Mouse (Mus musculus) bone marrow, adult 2 months (tissue): ENCODE data around the gene Sirt1. TPM values are rescaled to one million over a fixed set of nuclear protein-coding genes. Genes with fewer than 3 reads are reported as not detected.

Experiments used
- H3K27ac ChIP-seq: fragments of 200-500 bp; 2 replicates; pipeline ENCODE4 v1.5.1; 2012; ENCODE audit warnings: low read depth, mild to moderate bottlenecking, control low read depth, inconsistent platforms, low read length; ENCODE audit not compliant: control insufficient read depth, poor library complexity, insufficient read depth
- H3K4me1 ChIP-seq: fragments of 200-500 bp; 2 replicates; pipeline ENCODE4 v1.6.1; 2011; ENCODE audit warnings: low read length; ENCODE audit not compliant: control insufficient read depth, insufficient read depth
- H3K4me3 ChIP-seq: fragments of 200-500 bp; replicated peaks from 2 replicates; pipeline ENCODE3; 2011; ENCODE audit warnings: mild to moderate bottlenecking, low read depth, low read length, control low read depth; ENCODE audit not compliant: control insufficient read depth
- CTCF ChIP-seq: fragments of 200-500 bp; IDR thresholded peaks from 2 replicates; pipeline ENCODE4 v1.5.1; 2011; ENCODE audit warnings: low read length, control low read depth; ENCODE audit not compliant: control insufficient read depth, insufficient read depth
- POLR2A ChIP-seq: fragments of 200-500 bp; IDR thresholded peaks from 2 replicates; pipeline ENCODE4 v1.6.1; 2011; ENCODE audit warnings: low read depth, mild to moderate bottlenecking, control low read depth, low read length, borderline replicate concordance; ENCODE audit not compliant: control insufficient read depth
- WGBS: fragments of 180-500 bp; shearing (Covaris S2); methylation state at CpG from one replicate; pipeline ENCODE4 v1.1.7; 2018; 5-methylcytosine and 5-hydroxymethylcytosine counted together
- polyA plus RNA-seq: library from polyadenylated mRNA; stranded (reverse); fragments of >200 nt; gene quantifications from 2 replicates; pipeline ENCODE4 v1.2.4, GENCODE M21; 2011; ENCODE audit warnings: low replicate concordance; ENCODE audit not compliant: missing spikeins, insufficient read depth, insufficient read length

Gene Sirt1
- 11.9 and 19.4 TPM in 2 replicates for polyA plus RNA-seq

GRCm38 (mm10) chr10:63381498-63382280 is at the start of gene Sirt1:
Sirt1 (minus strand) TSS chr10:63381704.
- no peak for TF ChIP-seq POLR2A
- no peak for TF ChIP-seq CTCF
- Histone ChIP-seq H3K27ac (no peak within 1 kb of the TSS), H3K4me3 (peak within 1 kb of the TSS; percentile 75), H3K4me1 (no peaks in the 10 kb centered on the region; the same call in 1 of the 2 replicates)
- WGBS: 6% methylated on average over 24 of the region's 24 CpGs

GRCm38 (mm10) chr10:63429785-63430305 is 48.3 kb upstream of the Sirt1 start, which contains the start of gene Ctnna3:
Ctnna3 (plus strand) TSS chr10:63430098.
- Histone ChIP-seq H3K4me1 (no peaks in the 10 kb centered on the region), H3K4me3 (peak within 1 kb of the TSS; percentile 87), H3K27ac (peak within 1 kb of the TSS; percentile 61)
- WGBS: under 1% methylated on average over 55 of the region's 55 CpGs
- TF ChIP-seq CTCF (no peak), POLR2A (peak; percentile 72; the same call in 1 of the 2 replicates)

DNA sequence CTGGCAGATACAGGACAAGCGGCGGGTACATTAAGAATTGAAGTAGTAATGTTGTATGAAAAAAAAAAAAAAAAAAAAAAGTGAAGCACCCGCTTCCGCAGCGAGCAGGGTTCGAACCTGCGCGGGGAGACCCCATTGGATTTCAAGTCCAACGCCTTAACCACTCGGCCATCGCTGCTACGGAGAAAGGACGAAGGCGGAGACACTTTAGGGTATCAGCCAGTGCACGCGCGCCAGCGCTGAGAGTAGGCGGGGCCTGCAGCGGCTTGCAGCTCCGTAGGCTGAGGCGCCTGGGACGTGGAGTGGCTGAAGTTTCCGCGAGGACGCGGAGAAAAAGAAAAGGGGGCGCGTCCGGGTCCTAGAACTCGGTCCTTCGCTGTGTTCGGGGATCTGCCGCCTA is 47.9 kb upstream of the Sirt1 start:
- peak overlapping the region; percentile 61 for H3K27ac ChIP-seq
- WGBS: 0% methylated on average over 34 of the region's 34 CpGs
- H3K4me3 ChIP-seq: peak overlapping the region; percentile 87
- peak; percentile 6; the same call in 1 of the 2 replicates for TF ChIP-seq CTCF
- TF ChIP-seq POLR2A: peak; percentile 71; the same call in 1 of the 2 replicates
- H3K4me1 ChIP-seq: no peaks in the 10 kb centered on the region

- no peak for TF ChIP-seq CTCF
- no peak for TF ChIP-seq POLR2A
- 2% methylated on average over 11 of the region's 11 CpGs for WGBS
- Histone ChIP-seq H3K4me3 (peak overlapping the region; percentile 87), H3K27ac (no peak overlapping the region), H3K4me1 (no peaks in the 10 kb centered on the region)
Observed at GRCm38 (mm10) chr10:63429023-63429340, 47.5 kb upstream of the Sirt1 start.

DNA sequence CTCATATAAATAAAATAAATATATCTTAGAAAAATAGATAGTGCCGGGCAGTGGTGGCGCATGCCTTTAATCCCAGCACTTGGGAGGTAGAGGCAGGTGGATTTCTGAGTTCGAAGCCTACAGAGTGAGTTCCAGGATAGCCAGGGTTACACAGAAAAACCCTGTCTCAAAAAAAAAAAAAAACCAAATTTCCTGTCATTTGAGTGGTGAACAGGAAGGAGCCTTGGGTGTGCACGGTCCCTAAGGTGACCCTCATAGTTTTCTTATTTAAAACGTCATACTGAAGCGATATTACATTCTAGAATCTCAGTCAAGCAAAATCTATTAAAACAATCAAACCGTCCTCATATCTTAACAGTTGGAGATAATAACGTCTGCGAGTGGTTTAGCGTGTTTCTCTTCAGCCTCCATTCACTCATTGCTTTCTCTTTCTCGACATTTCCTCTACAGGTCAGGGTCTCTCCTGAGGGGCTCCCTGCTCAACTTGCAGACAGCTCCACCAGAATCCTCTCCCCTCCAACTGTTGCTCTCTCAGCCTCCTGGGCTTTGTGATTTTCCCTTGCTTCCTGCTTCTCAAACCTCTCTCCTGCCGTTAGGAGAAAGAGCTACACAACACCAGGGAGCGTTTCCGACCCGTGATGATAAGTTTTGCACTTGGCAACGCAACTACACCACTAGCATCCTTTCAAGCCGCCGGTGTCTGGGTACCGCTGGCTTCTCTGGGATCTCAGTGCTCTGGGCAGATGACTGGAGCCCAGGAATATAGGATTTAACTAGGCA is 46.9 kb upstream of the Sirt1 start:
- Histone ChIP-seq H3K4me3 (peak overlapping the region; percentile 87), H3K27ac (no peak overlapping the region), H3K4me1 (no peaks in the 10 kb centered on the region)
- WGBS: 9% methylated on average over 19 of the region's 19 CpGs
- TF ChIP-seq POLR2A (no peak), CTCF (no peak)

DNA sequence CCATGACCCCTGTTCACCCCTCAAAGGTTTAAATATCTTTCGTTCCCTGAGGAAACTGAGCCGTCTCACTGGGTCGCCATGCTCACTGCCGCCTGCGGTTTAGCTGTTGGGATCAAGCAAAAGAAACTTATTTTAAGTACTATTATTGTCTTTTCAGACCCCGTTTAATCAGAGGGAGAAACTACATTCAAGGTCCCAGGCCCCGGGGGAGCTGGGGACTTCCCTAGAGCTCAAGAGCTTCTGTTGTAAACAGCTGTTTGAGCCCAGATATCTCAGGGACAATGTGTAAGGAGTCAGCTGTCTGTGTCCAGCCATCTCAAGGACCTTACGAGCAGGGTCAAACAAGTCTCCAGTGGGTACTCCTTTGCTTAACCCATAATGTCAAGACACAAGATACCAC is 45.6 kb upstream of the Sirt1 start:
- Histone ChIP-seq H3K27ac (no peak overlapping the region), H3K4me1 (no peaks in the 10 kb centered on the region), H3K4me3 (no peak overlapping the region)
- TF ChIP-seq POLR2A: no peak
- TF ChIP-seq CTCF: no peak
- 84% methylated on average over 8 of the region's 8 CpGs for WGBS

GRCm38 (mm10) chr10:63424475-63424814 is 42.9 kb upstream of the Sirt1 start:
- TF ChIP-seq POLR2A (no peak), CTCF (peak; percentile 45)
- Histone ChIP-seq H3K27ac (no peak overlapping the region), H3K4me3 (no peak overlapping the region), H3K4me1 (no peaks in the 10 kb centered on the region)
